Mouse (Mus musculus): ENCODE measurements at regions not wholly inside any gene's neighbourhood (a gene's known extent, or its start where the extent isn't known, plus 50 kb on each side); places are given as distances from the start of the nearest gene placed in this dataset.
"Not testable (repeated sequence)": the region's sequence is repeated elsewhere in the genome, so short reads cannot be mapped to it uniquely, and the experiment has no call there.

DNA sequence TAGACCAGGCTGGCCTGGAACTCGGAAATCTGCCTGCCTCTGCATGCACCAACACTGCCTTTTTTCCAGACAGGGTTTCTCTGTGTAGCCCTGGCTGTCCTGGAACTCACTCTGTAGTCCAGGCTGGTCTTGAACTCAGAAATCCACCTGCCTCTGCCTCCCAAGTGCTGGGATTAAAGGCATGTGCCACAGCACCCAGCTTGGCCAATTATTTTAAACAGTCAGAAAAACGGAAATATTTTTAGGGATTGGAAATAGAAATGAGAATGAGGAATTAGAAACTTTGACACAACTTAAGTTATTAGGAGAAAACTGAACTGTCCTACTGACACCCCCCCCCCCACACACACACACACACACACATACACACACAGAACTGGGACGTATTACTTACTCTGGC lies 54.3 kb upstream of the Gpd2 start:
- TF ChIP-seq CTCF (conservative IDR thresholded peaks at IDR 0.05; ENCODE audit: low read length); NANOG (IDR thresholded peaks at IDR 0.05; ENCODE audit: borderline replicate concordance, low read length); POU5F1 (IDR thresholded peaks at IDR 0.05; ENCODE audit: borderline replicate concordance, low read length): not testable (repeated sequence)

Measured in E14TG2a.4 (cell line).